Mouse (Mus musculus) adrenal gland, postnatal 4 days (tissue): ENCODE results near the gene Cavin4. TPM values are rescaled to one million over a fixed set of nuclear protein-coding genes. Genes with fewer than 3 reads are reported as not detected.

Source experiments
- DNase-seq, 2 experiments: peaks; one replicate each; pipeline ENCODE4 v3.0.0; 2021 to 2022; ENCODE audit warnings: low spot score in 2 of 2, mixed read lengths in 2 of 2
- long read RNA-seq, 2 experiments: library from polyadenylated mRNA; stranded (forward); transcript quantifications; one replicate each; pipeline ENCODE4 v2.0.0; 2021
- total RNA-seq, 2 experiments: library from RNA; stranded (reverse); gene quantifications; 2 replicates each; pipeline ENCODE4 v1.2.3; 2021

The Cavin4 gene
- total RNA-seq = 1 to 10 TPM; 3.4 to 6.8 TPM
- long read RNA-seq, experiment 1, partial matches to known transcripts = 0 of 2 reads
- long read RNA-seq, experiment 1, other reads (novel, unspliced or antisense) = 0 of 2 reads
- long read RNA-seq, experiment 2, partial matches to known transcripts = 0 of 3 reads
- long read RNA-seq, experiment 2, other reads (novel, unspliced or antisense) = 0 of 3 reads

DNA sequence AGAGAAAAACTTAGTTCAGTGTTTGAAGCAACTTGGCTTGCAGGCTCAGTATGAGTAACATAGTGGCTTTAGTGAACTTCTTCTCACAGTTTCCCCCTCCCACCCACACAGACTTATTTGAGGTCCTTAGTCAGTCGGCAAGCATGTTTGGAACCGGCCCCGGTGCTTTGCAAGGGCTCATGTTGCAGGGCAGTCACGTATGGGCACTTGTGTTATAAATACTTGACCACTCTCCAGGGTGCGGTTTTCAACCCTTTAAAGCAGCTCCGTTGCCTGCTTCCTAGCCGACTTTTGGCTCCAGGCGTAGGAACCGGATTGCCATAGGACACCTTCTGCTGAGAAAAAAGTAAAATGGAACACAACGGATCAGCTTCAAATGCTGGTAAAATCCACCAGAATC is at the start of gene Cavin4:
Cavin4 (plus strand) TSS at position 244 of the 400 bp plus-strand sequence.
- no peak for DNase-seq

DNA sequence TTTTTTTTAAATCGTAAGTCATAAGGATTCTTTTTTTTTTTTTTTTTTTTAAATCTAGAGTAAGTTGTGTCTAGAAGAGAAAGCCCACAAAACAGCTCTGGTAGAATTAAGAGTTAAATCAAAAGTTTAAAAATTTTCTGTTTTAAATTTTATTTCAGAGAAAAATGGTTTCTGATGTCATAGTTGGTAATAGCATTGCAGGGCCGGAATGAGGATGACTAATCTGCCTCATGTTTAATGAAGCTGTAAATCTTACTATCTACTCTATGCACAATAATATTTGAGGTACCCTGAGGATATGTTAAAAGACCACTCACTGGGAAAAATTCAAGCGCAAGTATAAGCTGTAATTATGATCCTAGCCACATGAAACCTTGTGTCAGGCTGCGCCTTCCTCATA is 47.8 kb upstream of the Cavin4 start:
- no peak for DNase-seq

GRCm38 (mm10) chr4:48617201-48617600 is 46.1 kb upstream of the Cavin4 start:
- no peak for DNase-seq

DNA sequence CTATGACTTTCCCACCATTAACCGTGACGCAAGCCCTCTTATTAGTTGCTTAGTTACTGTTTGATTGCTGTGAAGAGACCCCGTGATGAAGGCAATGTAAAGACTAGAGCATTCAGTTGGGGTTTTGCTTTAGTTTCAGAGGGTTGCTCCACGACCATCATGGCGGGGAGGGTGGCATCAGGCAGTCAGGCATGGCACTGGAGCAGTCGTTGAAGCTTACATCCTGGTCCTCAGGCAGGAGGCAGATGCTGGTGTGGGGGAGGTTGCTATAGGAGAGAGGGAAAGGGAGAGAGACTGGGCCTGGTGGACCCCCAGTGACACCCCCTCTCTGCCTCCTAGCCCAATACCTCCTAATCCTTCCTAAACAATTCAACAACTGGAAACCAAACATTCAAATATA is 43.2 kb upstream of the Cavin4 start:
- DNase-seq = no peak

- no peak for DNase-seq
Measured at GRCm38 (mm10) chr4:48622246-48622645, 41.1 kb upstream of the Cavin4 start.

- no peak for DNase-seq
Measured at GRCm38 (mm10) chr4:48622946-48623345, 40.4 kb upstream of the Cavin4 start.

- no peak for DNase-seq
Measured at GRCm38 (mm10) chr4:48624961-48625360, 38.4 kb upstream of the Cavin4 start.

DNA sequence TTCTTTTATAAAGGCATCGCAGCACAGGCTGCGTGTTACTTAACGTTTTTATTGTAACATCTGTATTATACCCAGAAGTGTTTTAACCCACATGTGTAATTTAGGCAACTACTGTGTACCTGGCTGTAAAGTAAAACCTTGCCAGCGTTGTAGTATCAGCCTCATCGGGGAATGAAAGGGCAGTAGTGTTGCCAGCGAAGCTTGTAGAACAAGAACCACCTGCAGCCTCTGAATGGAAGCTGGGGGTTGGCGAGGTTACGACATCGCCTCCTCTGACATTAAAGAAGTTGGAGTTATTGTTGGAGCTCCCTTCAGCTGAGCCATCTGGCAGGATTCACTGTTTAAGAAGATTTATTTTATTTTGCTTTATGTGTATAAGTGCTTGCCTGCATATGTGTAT is 37.5 kb upstream of the Cavin4 start:
- DNase-seq = no peak

DNA sequence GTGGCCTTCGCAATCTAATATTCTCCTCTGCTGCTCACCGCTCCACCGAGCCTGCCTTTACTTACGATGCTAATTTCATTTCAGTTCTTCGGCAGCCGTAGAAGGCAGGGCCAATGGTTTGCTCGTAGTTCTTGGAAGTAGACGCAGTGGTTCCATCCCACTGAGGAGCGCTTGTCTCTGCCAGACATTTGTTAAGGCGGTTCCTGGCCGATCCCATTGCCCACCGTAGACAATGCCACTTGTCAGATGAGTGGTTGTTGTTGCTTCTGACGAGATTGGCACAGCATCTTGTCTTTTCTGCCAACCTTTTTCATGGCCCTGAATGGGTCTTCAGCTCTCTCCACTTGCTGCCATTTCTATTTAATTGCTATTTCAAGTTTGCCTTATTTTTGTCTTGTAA is 33.9 kb upstream of the Cavin4 start:
- DNase-seq = no peak

DNA sequence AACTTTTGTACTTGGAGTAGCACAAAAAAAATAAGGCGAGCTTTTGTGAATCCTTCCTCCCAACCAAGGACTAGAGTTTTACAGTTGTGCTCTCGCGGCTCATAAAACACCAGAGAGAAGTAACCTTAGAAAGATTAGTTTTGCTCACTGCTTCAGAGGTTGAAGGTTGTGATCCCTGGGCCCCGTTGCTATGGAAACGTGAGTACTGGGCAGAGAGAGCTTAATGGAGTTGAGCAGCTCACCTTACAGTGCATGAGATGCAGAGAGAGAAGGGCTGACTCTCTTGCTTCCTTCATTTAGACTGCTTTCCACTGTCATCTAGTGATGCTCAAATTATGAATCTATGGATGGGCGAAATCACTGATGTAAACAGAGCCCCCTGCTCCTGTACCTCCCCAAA is 29.8 kb upstream of the Cavin4 start:
- no peak for DNase-seq

DNA sequence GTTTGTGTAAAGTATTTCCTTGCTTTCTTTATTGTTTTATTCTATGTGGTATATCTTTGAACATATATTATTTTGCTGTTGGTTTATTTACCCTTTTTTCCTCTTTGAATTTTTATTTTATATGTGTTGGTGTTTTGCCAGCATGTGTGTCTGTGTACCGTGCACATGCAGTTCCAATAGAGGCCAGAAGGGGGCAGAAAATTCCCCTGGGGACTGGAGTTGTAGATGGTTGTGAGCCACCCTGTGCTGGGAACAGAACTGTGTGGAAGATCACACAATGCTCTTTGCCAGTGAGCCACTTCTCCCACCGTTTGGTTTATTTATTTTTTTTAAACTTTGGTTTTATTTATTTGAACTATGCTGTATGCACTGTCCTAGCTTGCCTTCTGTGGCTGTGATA is 29.3 kb upstream of the Cavin4 start:
- DNase-seq = no peak

DNA sequence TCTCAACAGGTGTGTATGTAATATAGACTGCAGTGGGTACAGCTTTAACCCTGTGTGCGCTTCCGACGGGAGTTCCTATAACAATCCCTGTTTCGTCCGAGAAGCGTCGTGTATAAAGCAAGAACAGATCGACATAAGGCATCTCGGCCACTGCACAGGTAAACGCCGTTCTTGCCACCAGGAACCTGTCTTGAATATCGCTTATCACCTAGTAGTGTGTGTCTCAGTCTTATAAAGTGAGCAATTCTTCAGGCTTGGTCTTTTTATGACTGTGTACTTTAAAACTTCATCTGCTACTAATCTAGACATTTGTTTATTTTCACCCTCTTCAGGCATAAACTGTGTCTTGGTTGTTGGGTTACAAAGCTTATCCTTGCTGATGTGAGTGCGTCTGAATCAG is 26.5 kb upstream of the Cavin4 start:
- DNase-seq = no peak

GRCm38 (mm10) chr4:48638132-48638531 is 25.2 kb upstream of the Cavin4 start:
- DNase-seq = no peak

- no peak for DNase-seq
Measured at GRCm38 (mm10) chr4:48639503-48639902, 23.8 kb upstream of the Cavin4 start.

GRCm38 (mm10) chr4:48643801-48644200 is 19.5 kb upstream of the Cavin4 start:
- DNase-seq = no peak

- DNase-seq = no peak
Measured at GRCm38 (mm10) chr4:48646143-48646542, 17.2 kb upstream of the Cavin4 start.

DNA sequence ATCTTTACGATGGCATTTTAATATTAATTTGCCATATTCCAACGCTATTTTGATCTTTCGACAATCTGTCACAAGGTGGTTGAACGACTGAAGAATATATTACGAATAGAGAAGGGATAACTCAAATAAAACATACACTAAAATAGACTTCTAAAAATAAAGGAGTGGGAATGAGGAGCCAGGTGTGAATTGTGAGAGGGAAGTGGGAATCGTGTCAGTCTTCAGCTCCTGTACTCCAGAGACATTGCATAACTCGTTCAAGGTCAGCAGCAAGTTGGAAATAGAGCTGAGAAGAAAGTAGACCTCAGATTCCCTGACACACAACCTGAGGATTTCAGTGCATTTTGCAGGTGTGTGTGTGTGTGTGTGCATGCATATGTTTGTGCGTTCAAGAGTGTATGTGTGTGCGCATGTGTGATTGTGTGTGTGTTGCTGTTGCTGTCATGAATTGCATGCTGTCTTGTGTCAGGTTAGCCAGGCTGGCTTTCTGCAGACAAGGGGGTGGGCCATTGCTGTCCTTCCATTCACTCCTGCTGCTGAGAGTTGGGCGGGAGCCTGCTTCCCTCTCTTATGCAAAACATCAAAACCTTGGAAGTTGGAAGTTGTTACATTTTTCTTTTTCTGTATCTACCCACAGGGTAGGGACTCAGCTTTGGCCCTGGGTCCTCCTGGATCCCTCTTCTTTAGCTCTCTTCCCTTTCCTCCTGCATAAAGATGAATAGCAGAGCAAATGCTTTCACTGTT is 12.5 kb upstream of the Cavin4 start:
- DNase-seq = no peak

DNA sequence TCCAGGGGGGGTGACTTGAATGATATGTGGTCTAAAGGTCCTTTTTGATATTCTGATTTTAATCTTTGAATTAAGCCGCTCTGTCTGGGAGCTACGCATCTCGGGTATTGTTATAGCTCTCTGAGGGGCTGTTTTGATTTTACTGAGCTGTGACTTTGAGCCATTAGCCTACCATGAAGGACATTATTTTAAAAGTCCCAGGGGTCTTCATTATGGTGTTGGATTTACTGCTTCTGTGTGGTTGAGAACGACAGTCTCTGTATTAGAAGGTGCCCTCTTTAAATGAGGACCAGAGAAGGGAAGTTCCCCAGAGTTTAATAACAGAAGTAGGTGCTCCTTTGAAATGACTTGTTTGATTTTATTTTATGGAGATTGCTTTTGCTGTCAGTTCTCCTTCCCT is 9.2 kb upstream of the Cavin4 start:
- no peak for DNase-seq

GRCm38 (mm10) chr4:48656530-48656929 is 6.8 kb upstream of the Cavin4 start:
- DNase-seq = no peak

DNA sequence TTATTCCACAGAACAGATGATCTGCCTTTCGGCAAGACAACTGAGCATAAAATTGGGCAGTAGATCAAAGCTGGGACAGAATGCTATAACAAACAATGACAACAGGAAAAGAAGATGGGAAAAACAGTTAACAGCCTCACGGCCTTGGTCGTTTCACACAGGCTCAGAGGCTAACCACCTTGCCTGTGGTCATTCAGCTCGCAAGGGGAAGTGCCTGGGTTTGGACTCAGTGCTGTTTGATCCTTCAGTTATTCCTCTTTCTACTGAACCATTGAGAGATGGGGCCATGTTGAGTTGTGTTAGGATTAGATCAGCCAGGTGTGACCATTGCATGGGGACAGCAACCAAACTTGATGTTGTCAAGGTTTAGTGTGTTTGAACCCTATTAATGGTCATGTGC is 3.2 kb upstream of the Cavin4 start:
- no peak for DNase-seq

GRCm38 (mm10) chr4:48660619-48661575 is 2.4 kb upstream of the Cavin4 start:
- DNase-seq = no peak

- DNase-seq = no peak
Measured at GRCm38 (mm10) chr4:48664021-48664420, 707 bp downstream of the Cavin4 start.
